Mouse (Mus musculus): ENCODE measurements around the gene Dcaf7.

DNA sequence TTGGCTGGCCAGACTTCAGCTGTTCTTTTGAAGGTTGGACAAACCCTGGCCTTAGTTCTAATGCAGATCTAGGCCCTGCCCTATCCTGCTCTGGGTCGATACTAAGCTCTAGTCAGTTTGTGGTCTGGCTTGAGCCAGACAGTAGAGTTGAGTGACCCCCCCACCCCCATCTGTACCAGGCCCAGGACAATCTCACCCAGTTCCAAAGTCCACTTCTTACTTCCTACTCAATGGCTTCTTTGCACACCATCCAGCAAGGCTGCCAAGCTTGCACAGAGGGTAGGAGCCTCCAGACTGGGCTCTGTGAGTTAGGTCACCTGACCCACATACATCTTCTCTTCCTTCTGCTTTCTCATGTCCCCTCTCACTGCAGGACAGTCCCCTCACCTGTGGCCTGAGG is 32.1 kb upstream of the Dcaf7 start:
- TF ChIP-seq CTCF (IDR thresholded peaks at IDR 0.05; ENCODE audit: control insufficient read depth, insufficient read depth, insufficient replicate concordance, low read depth, low read length) (no peak), POLR2A (IDR thresholded peaks at IDR 0.05; ENCODE audit: control insufficient read depth, low read depth, low read length) (no peak)

All from testis, adult 2 months (tissue).